In the genomic region with DNA sequence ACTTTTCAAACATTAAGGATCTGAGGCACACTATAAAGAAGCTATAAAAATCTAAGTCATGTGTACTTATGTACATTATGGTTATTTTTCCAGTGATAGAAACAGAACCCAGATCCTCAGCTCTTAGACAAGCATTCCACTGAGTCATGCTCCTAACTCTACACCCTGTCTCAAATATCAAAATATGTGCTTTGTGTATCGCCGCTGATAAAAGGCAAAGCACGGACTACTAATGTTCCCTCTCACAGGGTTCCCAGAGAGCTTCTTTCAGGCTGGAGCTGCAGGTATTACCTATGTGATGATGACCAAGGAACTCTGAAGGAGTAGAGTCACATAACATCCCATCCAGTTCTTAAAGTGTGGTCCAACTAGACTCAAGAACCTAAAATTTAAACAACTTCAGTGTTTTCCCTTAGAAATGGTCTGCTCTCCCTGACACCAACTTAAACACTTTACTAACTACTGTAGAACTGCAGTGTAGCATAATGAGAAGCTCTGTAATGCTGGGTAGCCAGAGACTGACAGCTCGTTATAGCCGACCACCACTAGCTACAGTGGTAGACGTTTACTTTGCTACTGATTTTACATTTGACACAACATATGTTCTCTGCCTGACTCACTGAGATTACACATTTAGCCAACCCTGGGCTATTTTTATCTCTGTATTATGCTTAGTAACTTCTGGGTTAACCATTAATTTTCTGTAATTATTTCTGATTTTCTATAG, we compare ENCODE assay signal across 13 mouse cellular contexts.
DNase-seq lines count a peak whose midpoint lies in the region; ATAC-seq and TF ChIP-seq lines count a peak whose summit lies in the region.
"Had no signal": no experiment of that assay in that cellular context is flagged by ENCODE, and none has a peak within 500 bp of the region (broad histone marks: within the 10 kb centered on the region; RNA-seq: fewer than 3 reads in every experiment).

No protein-coding gene starts in this region.

- H3K4me2 ChIP-seq in heart, embryonic 15.5 days = no peak overlapping the region; the same call in 1 of the 2 replicates
- H3K4me2 ChIP-seq in midbrain, embryonic 16.5 days (ENCODE audit: low read length) = no peak overlapping the region
- H3K4me2 ChIP-seq in midbrain, embryonic 15.5 days = no peak overlapping the region
- H3K4me2 ChIP-seq in liver, embryonic 14.5 days (ENCODE audit: low read depth) = peak overlapping the region; percentile 8; the same call in 1 of the 2 replicates
- H3K4me2 ChIP-seq: lung, embryonic 15.5 days had no signal

- H3K4me1 ChIP-seq in heart, embryonic 15.5 days (replicated peaks) = peaks cover 23% of the 10 kb centered on the region
- no peaks in the 10 kb centered on the region for H3K4me1 ChIP-seq in midbrain, embryonic 16.5 days (ENCODE audit: control insufficient read depth, insufficient read depth, low read length)
- no peaks in the 10 kb centered on the region for H3K4me1 ChIP-seq in midbrain, embryonic 15.5 days
- peaks cover 8 to 19% of the 10 kb centered on the region in 2 experiments for H3K4me1 ChIP-seq in liver, embryonic 14.5 days (replicated peaks; ENCODE audit: control insufficient read depth in 2 of 2, insufficient read depth in 2 of 2, low read length in 1 of 2)
- H3K4me1 ChIP-seq: lung, embryonic 15.5 days had no signal

- 0 out of 2 replicates have a peak, but pooled peaks have one; percentile 23 for ATAC-seq in heart, embryonic 15.5 days (replicated peaks; ENCODE audit: insufficient number of reproducible peaks, insufficient read depth, low FRiP score, low read depth)
- ATAC-seq in midbrain, embryonic 16.5 days = 0 out of 2 replicates have a peak, but pooled peaks have one; percentile 56
- ATAC-seq in midbrain, embryonic 15.5 days (replicated peaks) = no peak
- ATAC-seq in liver, embryonic 14.5 days (ENCODE audit: insufficient read depth) = peak; percentile 66
- ATAC-seq: hindbrain, embryonic 16.5 days had no signal

- no peak for DNase-seq in heart, postnatal 25 days (ENCODE audit: low spot score)
- DNase-seq in liver, embryonic 14.5 days (ENCODE audit: low read depth in 3 of 3, low spot score in 3 of 3) = no peak
- DNase-seq in left cerebral cortex, postnatal 36 days (ENCODE audit: low spot score in 2 of 2) = no peak
- DNase-seq in adrenal gland, postnatal 25 days = no peak
- no peak for DNase-seq in lung, postnatal 14 days
- DNase-seq: cerebellum, postnatal 14 days had no signal

- H3K27me3 ChIP-seq in heart, embryonic 15.5 days = no peaks in the 10 kb centered on the region
- H3K27me3 ChIP-seq in midbrain, embryonic 16.5 days (ENCODE audit: control insufficient read depth, insufficient read depth, low read depth, low read length) = no peaks in the 10 kb centered on the region
- H3K27me3 ChIP-seq in midbrain, embryonic 15.5 days (replicated peaks) = no peaks in the 10 kb centered on the region
- H3K27me3 ChIP-seq in liver, embryonic 14.5 days (ENCODE audit: control insufficient read depth, insufficient read depth, low read length) = no peaks in the 10 kb centered on the region
- H3K27me3 ChIP-seq: CH12.LX; lung, embryonic 15.5 days had no signal

- H3K27ac ChIP-seq in heart, embryonic 15.5 days = peak overlapping the region; percentile 70
- H3K27ac ChIP-seq in midbrain, embryonic 16.5 days (ENCODE audit: low read length) = no peak overlapping the region
- H3K27ac ChIP-seq in midbrain, embryonic 15.5 days = no peak overlapping the region
- H3K27ac ChIP-seq in liver, embryonic 14.5 days = no peak overlapping the region; the same call in none of the 2 replicates
- H3K27ac ChIP-seq: lung, embryonic 15.5 days had no signal

- H3K36me3 ChIP-seq in heart, embryonic 15.5 days = peaks cover 23% of the 10 kb centered on the region
- no peaks in the 10 kb centered on the region for H3K36me3 ChIP-seq in midbrain, embryonic 16.5 days (ENCODE audit: control insufficient read depth, insufficient read depth, low read length)
- no peaks in the 10 kb centered on the region for H3K36me3 ChIP-seq in midbrain, embryonic 15.5 days (replicated peaks)
- no peaks in the 10 kb centered on the region for H3K36me3 ChIP-seq in liver, embryonic 14.5 days (replicated peaks; ENCODE audit: control insufficient read depth, insufficient read depth, low read depth)
- H3K36me3 ChIP-seq: lung, embryonic 15.5 days had no signal

- intact Hi-C loops in heart, postnatal 25 days (cut with DNase I) = loop anchor here (10.0 kb wide), 1 partner anchor 344 kb away; a partner anchor contains a TSS
- intact Hi-C loops in left cerebral cortex, postnatal 36 days (cut with DNase I) = no loop called here

- 27% methylated on average over 6 of the region's 6 CpGs for WGBS in heart, embryonic 15.5 days
- 72% methylated on average over 6 of the region's 6 CpGs for WGBS in midbrain, embryonic 16.5 days
- 81% methylated on average over 6 of the region's 6 CpGs for WGBS in midbrain, embryonic 15.5 days
- 26% methylated on average over 6 of the region's 6 CpGs for WGBS in liver, embryonic 14.5 days (ENCODE audit: insufficient replicate concordance)

- no peaks in the 10 kb centered on the region for H3K9me3 ChIP-seq in heart, embryonic 15.5 days (replicated peaks)
- H3K9me3 ChIP-seq in midbrain, embryonic 16.5 days (replicated peaks; ENCODE audit: control insufficient read depth, low read length, poor library complexity, severe bottlenecking) = no peaks in the 10 kb centered on the region
- H3K9me3 ChIP-seq in midbrain, embryonic 15.5 days = no peaks in the 10 kb centered on the region
- H3K9me3 ChIP-seq in liver, embryonic 14.5 days (ENCODE audit: control insufficient read depth, low read length) = no peaks in the 10 kb centered on the region
- H3K9me3 ChIP-seq: lung, embryonic 15.5 days had no signal

- TF ChIP-seq CTCF in liver, embryonic 14.5 days (IDR thresholded peaks at IDR 0.05; ENCODE audit: low read depth) = no peak

- H3K4me3 ChIP-seq in heart, embryonic 15.5 days = no peak overlapping the region
- H3K4me3 ChIP-seq in midbrain, embryonic 16.5 days (ENCODE audit: low read depth, low read length) = no peak overlapping the region
- H3K4me3 ChIP-seq in midbrain, embryonic 15.5 days = no peak overlapping the region
- H3K4me3 ChIP-seq in liver, embryonic 14.5 days (ENCODE audit: insufficient read depth in 1 of 2, low read depth in 2 of 2, low read length in 2 of 2) = no peak overlapping the region
- H3K4me3 ChIP-seq: erythroblast, embryonic 14.5 days; lung, embryonic 15.5 days had no signal

- TF ChIP-seq EP300 in liver, embryonic 14.5 days (IDR thresholded peaks at IDR 0.05; ENCODE audit: low read depth) = no peak

- H3K9ac ChIP-seq in heart, embryonic 15.5 days = no peak overlapping the region
- no peak overlapping the region for H3K9ac ChIP-seq in midbrain, embryonic 16.5 days (ENCODE audit: low read depth, low read length)
- no peak overlapping the region for H3K9ac ChIP-seq in midbrain, embryonic 15.5 days
- H3K9ac ChIP-seq in liver, embryonic 14.5 days (replicated peaks) = no peak overlapping the region
- H3K9ac ChIP-seq: lung, embryonic 15.5 days had no signal
